Mouse (Mus musculus): ENCODE data around the gene Hoxa4.

Gene Hoxa4

DNA sequence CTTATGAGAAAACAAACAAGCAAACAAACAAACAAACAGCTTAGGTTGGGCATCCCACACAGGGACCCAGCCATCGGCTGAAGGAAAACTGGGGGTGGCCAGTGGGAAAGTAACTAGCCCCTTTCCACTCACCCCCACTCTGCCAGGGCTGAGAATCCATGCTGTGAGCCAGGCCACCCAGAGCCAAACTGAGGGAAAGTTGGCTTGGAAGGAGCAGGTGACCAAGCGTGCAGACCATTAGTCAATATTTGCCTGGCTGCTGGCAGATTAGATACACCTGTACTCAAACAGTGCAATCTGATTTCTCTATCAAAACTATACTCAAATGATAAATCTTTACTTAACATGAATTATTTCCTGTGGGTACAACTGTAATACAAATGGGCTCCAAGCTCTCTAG is 9.5 kb downstream of the Hoxa4 start:
- CTCF ChIA-PET: no interaction called here

DNA sequence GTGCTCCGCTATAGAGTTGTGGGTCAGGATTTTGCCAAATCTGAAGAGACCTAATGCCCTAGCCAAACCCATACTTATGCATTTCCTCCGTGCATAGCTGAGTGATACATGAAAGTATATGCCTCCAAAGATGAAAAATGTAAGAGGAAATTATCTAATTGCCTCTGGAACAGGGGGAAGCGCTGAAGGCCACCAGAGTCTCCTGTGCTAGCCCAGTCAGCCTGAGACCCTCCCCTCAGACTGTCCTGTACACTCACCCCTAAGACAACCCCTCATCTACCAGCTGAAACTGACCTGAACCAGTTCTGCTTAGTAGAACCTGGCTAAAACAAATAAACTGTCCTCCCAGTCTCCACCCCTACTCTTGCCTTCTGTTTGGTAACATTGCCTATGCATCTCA is 10.8 kb downstream of the Hoxa4 start:
- CTCF ChIA-PET: no interaction called here

DNA sequence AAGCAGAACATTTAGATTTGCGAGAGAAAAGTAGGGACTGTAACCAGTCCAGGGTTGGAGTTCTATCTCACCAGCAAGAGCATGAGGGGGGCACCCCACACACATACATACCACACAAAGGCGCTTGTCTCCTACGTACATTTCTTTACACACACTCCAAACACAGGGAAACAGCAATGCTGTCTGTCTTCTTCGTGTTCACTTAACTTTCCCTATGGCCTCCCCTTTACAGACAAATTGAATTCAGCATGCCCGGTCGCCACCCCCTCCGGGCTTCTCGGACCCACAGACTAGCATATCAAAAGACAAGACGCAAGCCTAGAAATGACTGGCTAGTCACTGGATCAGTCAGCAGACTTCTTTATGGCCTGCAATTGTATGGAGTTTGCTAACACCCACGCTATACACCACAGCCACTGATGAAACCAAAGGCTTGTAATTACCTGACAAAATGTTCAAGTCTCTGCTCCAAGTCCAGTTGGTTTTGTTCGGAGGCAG is 11.3 kb downstream of the Hoxa4 start:
- CTCF ChIA-PET: no interaction called here

DNA sequence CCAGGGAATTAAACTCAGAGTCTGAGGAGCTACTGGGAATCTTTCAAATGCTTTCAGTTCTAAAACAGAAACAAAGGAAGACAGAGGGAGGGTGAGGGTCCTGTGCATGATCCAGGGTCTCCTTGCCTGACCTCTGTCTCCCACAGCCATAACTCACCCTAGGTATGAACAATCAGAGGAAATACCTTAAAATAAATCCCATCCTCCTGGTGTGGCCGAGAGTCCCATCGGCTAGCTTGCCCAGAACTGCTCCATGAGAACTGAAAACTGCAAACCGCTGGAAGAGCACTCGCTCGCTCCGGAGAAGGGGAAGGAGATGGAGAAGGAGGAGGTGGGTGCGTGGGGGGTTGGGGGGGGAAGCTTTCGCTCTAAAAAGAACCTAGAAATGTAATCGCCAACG is 11.9 kb downstream of the Hoxa4 start:
- CTCF ChIA-PET: no interaction called here

DNA sequence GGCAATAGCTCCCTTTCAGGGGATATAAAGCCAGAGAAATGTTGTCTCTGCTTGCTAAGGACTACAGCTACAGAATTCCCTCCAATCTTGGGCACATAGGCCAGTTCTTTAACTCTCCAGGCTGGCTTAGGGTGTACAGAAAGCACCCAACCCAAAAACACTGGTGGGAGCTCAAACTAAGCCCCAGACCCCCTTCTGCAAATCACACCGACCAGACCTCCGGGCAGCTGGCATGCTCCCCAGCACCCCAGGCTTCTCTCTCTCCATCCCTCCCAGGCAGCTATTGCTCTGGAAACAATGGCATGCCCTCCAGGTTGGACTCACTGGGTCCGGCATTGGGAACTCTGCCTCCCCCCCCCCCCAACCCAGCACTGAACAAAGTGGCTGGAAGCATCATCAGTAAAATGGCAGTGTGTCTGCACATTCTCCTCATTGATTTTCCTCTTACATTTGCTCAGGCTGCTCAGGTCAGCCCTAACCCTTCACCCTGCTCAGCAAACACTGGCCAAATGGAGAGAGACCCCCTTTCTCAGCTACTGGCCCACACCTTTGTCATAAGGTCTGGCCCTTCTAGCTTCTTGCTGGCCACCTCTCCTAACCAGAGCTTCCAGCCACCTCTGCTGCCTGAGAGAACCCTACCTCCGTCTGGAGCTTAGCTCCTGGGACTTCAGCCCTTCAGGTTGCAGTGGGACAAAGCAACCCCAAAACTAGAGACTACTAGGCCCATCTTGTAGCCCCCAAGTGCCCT is 12.5 kb downstream of the Hoxa4 start:
- CTCF ChIA-PET: no interaction called here

DNA sequence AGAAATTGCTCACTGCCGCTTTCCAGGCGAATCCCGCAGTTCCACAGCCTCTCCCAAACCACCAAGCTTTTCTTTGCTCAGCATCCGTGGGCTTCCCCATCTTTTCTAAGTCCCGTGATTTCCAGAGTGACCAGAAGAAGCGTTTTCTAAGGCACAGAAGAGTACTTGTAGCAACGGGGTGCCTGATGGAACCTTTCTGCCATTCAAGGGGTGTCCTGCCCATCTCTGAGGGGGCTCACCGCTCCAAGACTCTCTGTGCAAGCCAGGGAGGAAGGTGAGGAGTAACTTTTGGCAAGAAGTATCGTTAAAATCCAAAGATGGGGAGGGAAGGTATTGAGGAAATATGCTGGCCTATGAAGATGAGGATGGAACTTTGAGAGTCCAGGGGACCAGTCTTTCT is 13.7 kb downstream of the Hoxa4 start:
- CTCF ChIA-PET: no interaction called here

DNA sequence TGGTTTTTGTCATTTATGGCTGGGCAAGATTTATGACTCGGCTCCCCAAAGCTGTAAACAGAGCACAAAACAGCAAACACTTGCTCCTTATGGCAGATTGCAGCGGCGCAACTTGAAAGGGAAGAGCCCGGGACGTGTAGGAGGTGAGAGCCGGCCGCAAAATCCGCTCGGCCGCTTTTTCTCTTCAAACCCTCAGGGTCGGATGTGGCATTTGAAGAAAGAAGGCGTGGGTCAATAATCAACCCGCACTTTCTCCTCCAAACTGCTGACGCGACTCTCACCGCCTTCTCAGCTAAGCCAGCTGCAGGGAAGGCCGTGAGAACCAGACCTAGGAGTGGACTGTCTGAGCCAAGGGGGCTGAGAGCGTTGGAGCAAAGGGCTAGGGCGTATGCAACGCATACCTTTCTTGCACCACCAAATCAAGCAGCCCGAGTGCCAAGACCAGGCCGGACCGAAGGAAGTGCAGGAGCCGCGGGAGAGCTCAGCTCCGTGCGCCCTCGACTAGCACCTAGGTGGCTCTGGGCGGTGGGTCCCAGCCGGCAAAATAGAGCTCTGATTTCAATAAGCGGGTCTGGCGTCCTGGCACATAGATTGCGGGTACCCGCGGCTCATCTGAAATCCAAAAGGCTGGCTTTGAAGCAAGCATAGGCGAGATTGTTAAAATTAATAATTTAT is 14.4 kb downstream of the Hoxa4 start, which contains the start of gene 5730596B20Rik:
5730596B20Rik (plus strand) TSS at position 438 of the 675 bp plus-strand sequence.
- CTCF ChIA-PET: no interaction called here

DNA sequence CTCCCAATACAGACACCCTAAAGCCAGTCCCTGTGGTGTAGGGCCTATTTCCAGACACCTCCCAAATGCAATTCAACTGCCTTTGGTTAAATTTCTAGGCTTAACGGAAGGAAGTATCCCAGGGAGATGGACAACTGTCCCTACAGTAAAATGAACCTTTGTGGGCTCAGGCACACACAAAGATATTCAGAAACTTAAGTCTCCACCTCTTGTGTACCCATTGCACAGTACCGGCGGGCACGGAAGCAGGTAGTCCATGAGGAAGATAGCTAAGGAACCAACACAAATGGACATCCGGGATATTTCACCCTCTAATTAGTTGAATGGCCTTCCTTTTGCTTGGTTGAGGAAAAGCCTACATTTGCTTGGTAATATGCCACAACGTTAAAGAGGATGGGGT is 15.2 kb downstream of the Hoxa4 start:
- CTCF ChIA-PET: interaction anchor here (0.6 kb wide), 1 partner anchor 33 kb away, joined by 12 read pairs; no protein-coding TSS in a partner anchor

DNA sequence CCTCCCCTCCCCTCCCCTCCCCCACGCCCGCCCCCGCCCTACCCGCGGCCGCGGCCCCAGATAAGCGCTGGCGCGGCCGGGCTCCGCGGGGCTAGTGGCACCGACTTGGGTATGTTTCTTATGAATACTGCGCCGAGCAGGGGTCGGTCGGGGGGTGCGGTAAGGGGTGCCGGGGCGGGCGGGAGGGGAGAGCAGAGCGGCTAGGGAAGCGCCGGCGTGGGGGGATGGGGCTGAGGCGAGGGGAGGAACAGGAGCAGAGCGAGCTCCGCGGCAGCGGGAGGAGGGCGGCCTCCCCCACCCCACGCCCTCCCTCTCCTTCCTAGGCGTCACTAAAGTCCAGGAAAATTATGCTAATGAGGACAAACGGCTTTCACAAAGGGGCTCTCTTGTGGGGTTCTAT is 15.7 kb downstream of the Hoxa4 start:
- CTCF ChIA-PET: interaction anchor here (0.6 kb wide), 1 partner anchor 33 kb away, joined by 12 read pairs; no protein-coding TSS in a partner anchor

DNA sequence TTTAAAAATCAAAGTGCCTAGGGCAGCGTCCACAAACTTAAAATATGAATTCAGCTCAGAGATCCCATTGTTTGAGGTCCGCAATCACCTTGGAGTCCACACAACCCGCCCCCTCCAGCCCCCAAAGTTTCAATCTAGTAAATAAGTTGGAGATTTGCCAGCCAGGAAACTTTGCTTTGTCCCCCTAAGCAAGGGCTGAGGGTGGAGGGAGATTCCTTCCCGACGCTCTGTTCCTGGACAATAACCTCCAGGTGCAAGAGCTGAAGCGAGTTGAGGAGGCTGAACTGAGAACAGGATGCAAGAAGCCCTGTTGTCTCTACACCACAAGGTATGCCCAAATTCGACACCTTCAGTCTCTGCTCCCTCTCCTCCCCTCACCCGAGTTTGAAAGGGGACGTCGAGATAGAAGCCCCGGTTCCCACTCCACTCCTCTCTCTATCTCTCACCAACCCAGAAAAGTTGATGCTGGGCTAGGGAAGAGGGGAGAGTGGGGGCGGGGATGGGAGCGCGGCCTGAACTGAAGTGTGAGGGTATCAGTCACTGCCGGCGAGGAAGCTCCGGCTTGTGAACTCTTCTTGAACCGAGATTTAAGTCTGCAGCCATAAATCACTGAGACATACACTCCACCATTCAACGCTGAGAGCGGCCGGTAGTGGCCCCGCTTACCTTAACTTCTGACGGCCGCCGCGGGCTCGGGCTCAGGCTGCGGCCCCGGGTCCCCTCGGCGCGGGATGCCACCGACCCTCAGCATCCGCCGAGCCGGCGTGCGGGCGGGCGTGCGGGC is 16.4 kb downstream of the Hoxa4 start:
- CTCF ChIA-PET: no interaction called here

DNA sequence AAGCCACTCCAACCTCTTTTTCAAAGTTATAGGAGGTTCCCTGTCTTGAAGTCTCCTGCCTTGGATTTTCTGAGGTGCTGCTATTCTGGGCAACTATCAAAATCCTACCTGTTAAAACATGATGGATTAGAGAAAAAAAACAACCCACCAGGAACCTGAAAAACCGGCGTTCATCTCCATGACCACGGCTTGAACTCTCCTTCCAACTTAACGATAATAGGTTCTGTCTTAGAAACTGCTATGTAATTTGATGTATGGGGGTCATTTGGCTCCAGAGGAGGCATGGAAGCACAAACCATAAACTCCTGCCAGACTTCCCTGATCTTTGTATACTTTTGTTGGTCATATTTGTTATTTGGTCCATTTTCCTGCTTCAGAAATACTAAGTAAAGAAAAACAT is 17.9 kb downstream of the Hoxa4 start:
- CTCF ChIA-PET: no interaction called here

DNA sequence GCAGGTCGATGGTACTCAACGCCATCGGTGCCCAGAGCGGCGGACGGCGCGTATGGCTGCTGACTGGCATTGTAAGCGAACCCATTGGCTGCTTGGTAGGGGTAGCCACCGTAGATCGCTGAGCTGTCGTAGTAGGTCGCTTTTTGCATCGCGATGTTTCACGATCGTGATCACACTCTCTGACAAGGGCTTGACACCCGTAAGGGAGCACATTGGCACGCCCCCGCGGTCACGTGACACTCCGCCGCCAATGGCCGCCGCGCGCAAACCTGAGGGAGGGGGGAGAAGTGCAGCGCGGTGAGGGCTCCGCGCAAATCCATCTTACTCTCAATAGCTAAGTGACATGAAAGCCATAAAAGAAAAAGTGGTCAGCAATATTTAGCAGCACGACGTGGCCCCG is 19.1 kb downstream of the Hoxa4 start:
- CTCF ChIA-PET: no interaction called here

DNA sequence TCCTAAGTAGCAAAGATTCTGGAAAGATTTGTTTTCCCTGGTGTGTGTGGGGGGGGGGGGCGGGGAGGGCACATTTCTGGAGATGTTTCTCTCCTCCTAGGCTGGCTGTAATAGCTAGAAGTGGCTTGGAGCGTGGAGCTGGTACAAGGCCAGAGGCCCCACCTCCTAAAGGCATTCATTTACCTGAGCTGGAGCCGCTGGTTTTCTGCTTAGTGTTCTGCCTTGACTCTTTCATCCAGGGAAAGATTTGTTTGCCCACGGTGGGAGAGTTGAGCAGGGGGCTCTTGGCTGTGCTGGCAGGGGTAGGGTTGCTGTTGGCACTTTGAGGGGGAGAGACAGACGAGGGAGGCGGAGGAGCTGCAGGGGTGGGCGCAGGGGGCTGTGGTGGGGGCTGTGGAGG is 19.6 kb downstream of the Hoxa4 start:
- CTCF ChIA-PET: no interaction called here

DNA sequence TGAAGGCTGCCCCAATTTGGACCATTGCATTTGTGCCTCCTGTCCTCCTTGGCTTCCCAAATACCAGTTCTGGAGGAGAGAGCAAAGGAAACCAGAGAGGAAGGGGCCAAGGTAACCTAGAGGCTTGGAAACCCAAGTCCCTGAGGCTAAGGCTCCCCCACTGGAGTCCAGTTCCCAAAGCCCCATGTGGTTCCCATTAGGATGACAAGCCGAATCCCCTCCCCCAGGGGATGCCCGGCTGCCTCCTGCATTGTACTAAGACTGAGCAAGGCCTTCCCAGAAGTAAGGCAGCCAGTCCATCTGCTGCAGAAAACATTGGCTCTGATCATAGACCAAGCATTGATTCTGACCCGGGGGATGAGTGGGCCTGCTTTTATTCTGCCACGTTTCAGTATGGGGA is 20.2 kb downstream of the Hoxa4 start:
- CTCF ChIA-PET: no interaction called here

DNA sequence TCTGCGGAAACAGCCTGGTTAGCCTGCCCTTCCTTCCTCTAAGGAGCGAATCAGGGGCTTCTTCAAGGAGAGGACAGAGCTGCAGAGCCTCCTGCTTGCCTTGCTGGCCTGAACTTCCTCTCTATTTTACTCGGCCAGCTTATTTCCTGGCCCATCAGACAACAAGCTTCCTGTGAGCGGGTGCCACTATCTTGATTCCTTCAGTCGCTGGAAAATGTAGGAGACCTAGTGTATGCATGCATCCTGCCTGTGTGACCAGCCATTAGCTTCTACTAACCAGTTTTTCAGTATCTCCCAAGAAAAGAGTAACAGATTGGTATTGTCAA is 20.7 kb downstream of the Hoxa4 start:
- CTCF ChIA-PET: no interaction called here

DNA sequence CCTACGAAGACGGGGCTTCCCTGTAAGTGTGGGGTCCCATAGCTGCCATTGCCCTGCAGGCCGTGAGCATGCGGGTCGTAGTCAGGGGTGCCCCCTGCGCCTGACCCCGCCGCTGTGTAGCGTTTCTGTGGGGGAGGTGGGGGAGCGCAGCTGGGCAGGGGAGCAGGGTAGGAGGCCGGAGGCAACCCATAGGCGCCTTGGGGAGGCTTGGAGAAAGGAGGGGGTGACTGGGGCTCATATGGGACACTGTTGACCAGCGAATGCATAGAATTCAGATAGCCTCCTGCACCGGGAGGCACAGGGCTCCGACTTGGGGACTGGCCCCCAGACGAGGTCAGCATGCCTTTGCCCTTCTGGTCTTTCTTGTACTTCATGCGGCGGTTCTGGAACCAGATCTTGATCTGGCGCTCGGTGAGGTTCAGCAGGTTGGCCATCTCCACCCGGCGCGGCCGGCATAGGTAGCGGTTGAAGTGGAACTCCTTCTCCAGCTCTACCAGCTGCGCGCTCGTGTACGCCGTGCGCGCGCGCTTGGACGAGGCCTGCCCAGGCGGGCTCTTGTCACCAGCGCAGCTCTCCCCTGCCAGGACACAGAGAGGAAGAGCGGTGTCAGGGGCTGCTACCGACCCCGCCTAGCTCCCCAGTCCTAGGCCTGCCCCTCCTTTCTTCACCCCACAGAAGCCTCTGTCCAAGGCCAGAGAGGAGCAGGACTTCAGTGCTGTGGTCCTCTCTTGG is 21.2 kb downstream of the Hoxa4 start:
- CTCF ChIA-PET: no interaction called here

DNA sequence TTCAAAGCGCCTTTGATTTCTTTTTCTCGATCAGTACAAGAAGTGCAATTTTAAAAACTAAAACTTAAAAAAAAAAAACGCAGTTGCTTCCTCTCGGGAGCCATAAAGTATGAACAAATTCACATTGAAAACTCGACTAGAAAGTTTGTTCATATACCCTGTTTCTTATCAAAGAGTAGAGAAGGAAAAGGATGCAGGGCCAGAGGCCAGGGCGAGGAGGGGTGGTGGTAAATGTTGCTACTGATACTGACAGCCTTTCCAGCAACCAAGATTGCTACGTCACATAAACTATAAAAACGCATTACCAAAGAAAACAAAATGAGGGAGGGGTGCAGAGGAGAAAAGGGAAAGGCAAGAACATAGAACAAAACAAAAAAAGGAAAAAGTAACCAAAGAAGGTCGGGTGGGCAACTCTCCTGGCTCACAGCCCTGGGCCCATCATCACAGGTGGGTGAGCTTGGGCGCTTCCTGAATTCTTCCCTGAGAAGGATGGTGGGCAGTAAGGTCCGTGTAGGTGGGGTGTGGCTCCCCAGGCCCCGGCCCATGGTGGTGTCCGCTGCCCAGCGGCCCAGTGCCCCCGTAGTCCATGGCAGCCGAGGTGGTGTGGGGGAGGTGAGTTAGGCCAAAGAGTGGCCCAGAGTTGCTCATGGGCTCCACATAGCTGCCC is 21.9 kb downstream of the Hoxa4 start:
- CTCF ChIA-PET: no interaction called here

DNA sequence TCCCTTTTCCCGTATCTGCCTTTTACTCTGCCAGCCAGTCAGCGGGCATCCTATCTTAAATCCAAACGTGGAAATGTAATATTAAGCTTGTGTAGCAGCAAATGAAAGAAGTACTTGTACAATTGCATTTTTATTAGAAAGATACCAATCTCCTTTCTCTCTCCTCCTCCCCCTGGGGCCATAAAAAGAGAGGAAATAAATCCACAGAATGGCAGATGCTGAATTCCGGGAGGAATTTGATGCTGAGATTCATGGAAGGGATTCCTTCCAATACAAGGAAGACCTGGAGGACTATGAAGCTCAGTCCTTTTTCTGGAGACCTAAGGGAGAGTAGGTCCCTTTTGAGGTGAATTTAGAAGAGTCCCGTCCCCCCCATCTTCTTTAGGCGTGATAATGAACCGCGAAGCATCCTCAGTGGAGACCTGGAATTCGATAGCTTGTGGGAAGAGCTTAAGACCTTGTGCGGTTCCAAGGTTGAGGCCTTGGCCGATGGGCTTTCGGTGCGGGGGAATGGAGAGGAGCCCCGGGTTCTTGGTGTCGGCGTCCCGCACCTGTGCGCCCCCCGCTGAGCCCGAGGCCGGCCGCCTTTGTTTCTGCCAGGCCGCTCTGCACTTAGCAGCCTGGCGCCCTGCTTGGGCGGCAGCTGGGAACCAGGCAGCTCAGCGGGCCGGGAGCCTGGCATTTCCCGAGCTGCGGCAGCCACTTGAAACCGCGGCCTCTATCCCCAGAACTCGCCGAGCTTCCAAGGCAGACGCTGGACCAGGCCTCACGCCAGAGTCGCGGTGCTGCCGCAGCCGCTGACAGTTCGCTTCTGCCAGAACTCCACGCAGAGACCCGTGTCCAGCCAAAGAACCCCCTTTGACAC is 23.1 kb downstream of the Hoxa4 start:
- CTCF ChIA-PET: interaction anchor here (0.6 kb wide), 1 partner anchor 297 kb away, joined by 13 read pairs; no protein-coding TSS in a partner anchor

DNA sequence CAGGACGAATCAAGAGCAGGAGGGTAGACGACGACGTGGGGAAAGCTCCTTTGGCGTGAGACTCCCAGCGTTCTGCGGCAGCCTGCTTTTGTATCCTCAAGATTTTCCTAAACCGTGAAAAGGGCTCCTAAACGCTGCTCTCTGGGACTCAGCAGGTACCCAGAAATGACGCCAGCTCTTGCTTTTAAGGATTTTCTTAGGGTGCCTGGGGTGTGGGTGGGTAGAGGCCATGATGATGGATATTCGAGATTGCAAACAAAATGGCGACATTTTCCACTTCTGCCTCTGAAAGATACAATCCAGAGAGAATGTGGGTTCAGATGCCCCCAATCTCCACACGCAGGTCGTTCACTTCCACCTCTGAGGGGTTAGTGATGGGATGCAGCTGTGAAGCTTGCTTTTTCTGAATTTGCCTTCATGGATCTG is 23.8 kb downstream of the Hoxa4 start:
- CTCF ChIA-PET: interaction anchor here (0.6 kb wide), 1 partner anchor 296 kb away, joined by 13 read pairs; no protein-coding TSS in a partner anchor

DNA sequence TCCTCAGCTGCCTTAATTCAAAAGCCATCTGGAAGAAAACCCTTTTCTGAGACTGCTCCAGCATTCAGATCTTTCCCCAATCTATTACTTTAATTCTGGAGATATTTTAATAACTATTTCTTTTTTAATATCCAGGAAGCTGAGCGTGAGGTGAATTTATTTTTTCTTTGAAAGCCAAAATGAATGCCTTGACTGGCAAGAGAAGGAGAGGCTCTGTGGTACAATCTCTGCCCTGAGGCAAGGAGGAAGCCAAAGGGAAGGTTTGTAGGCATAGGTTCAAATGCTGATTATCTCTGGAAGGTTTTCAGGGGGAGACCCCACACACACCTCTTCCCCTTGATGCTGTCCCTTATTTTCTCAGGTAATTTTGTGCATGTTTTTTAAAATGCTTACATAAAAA is 24.4 kb downstream of the Hoxa4 start:
- CTCF ChIA-PET: no interaction called here

Measured in spleen, embryonic (tissue).